Mouse (Mus musculus) embryonic facial prominence, embryonic 13.5 days (tissue): ENCODE data around the gene Ociad2. TPM values are rescaled to one million over a fixed set of nuclear protein-coding genes. Genes with fewer than 3 reads are reported as not detected.

ENCODE experiments used
- ATAC-seq: fragments of 200-750 bp; cut with Nextera tagmentation; 2 replicates; pipeline ENCODE4 v1.8.0; 2017; ENCODE audit warnings: low read depth; ENCODE audit not compliant: insufficient number of reproducible peaks, insufficient read depth, low FRiP score, low TSS enrichment
- H3K27ac ChIP-seq: fragments of 300-500 bp; sonication (generic); 2 replicates; pipeline ENCODE4 v1.5.1; 2015; ENCODE audit warnings: moderate library complexity, mild to moderate bottlenecking, inconsistent platforms
- H3K27me3 ChIP-seq: fragments of 300-500 bp; sonication (generic); 2 replicates; pipeline ENCODE4 v1.6.1; 2015; ENCODE audit warnings: mild to moderate bottlenecking, inconsistent platforms
- H3K36me3 ChIP-seq: fragments of 300-500 bp; sonication (generic); 2 replicates; pipeline ENCODE4 v1.6.1; 2015; ENCODE audit warnings: mild to moderate bottlenecking, inconsistent platforms
- H3K4me1 ChIP-seq: fragments of 300-500 bp; sonication (generic); 2 replicates; pipeline ENCODE4 v1.6.1; 2015; ENCODE audit warnings: inconsistent platforms
- H3K4me2 ChIP-seq: fragments of 300-500 bp; sonication (generic); 2 replicates; pipeline ENCODE4 v1.6.1; 2015; ENCODE audit warnings: moderate library complexity, mild to moderate bottlenecking, inconsistent platforms
- H3K4me3 ChIP-seq: fragments of 300-500 bp; sonication (generic); 2 replicates; pipeline ENCODE4 v1.5.1; 2015; ENCODE audit warnings: mild to moderate bottlenecking, inconsistent platforms
- H3K9ac ChIP-seq: fragments of 300-500 bp; sonication (generic); 2 replicates; pipeline ENCODE4 v1.6.1; 2015; ENCODE audit warnings: mild to moderate bottlenecking, inconsistent platforms
- H3K9me3 ChIP-seq: fragments of 300-500 bp; sonication (generic); 2 replicates; pipeline ENCODE4 v1.6.1; 2016; ENCODE audit warnings: inconsistent platforms
- WGBS: fragments of 180-500 bp; shearing (Covaris S2); methylation state at CpG from one replicate; pipeline ENCODE4 v1.1.7; 2015; ENCODE audit warnings: mixed read lengths; 5-methylcytosine and 5-hydroxymethylcytosine counted together
- polyA plus RNA-seq: library from polyadenylated mRNA; unstranded; fragments of >200 nt; fragmentation: Nextera tagmentation; extraction: Ambion mirVana; gene quantifications from 2 replicates; pipeline ENCODE4 v1.2.1, GENCODE M21; 2015

The Ociad2 gene
- polyA plus RNA-seq, 1 experiment from 2014 or later: 12.9 TPM

GRCm38 (mm10) chr5:73368845-73369447, 28.1 kb upstream of the Ociad2 start:
- ATAC-seq: no peak
- Histone ChIP-seq H3K4me3 (no peak overlapping the region), H3K36me3 (no peaks in the 10 kb centered on the region), H3K9ac (no peak overlapping the region), H3K4me1 (peaks cover 9% of the 10 kb centered on the region; the same call in 1 of the 2 replicates), H3K27me3 (no peaks in the 10 kb centered on the region), H3K27ac (no peak overlapping the region), H3K4me2 (no peak overlapping the region), H3K9me3 (no peaks in the 10 kb centered on the region)
- WGBS: 69% methylated on average over 10 of the region's 10 CpGs

GRCm38 (mm10) chr5:73367906-73368305, 27.1 kb upstream of the Ociad2 start:
- H3K27ac ChIP-seq: no peak overlapping the region
- H3K4me1 ChIP-seq: peaks cover 2% of the 10 kb centered on the region; the same call in 1 of the 2 replicates
- H3K27me3 ChIP-seq: no peaks in the 10 kb centered on the region
- no peak for ATAC-seq
- H3K4me2 ChIP-seq: no peak overlapping the region
- no peaks in the 10 kb centered on the region for H3K9me3 ChIP-seq
- H3K36me3 ChIP-seq: no peaks in the 10 kb centered on the region
- WGBS: 81% methylated on average over 4 of the region's 4 CpGs
- H3K9ac ChIP-seq: no peak overlapping the region
- no peak overlapping the region for H3K4me3 ChIP-seq

GRCm38 (mm10) chr5:73364107-73364864, 23.5 kb upstream of the Ociad2 start:
- H3K27ac ChIP-seq: no peak overlapping the region
- no peak for ATAC-seq

GRCm38 (mm10) chr5:73362791-73363190, 22.0 kb upstream of the Ociad2 start:
- Histone ChIP-seq H3K36me3 (no peaks in the 10 kb centered on the region), H3K9ac (no peak overlapping the region), H3K27ac (no peak overlapping the region), H3K4me1 (peaks cover 6% of the 10 kb centered on the region), H3K4me2 (no peak overlapping the region), H3K9me3 (no peaks in the 10 kb centered on the region), H3K27me3 (no peaks in the 10 kb centered on the region), H3K4me3 (no peak overlapping the region)
- ATAC-seq: no peak
- 83% methylated on average over 5 of the region's 5 CpGs for WGBS

More at GRCm38 (mm10) chr5:73364107-73364864, 23.5 kb upstream of the Ociad2 start:
- H3K36me3 ChIP-seq: no peaks in the 10 kb centered on the region
- H3K4me1 ChIP-seq: peaks cover 6% of the 10 kb centered on the region
- no peaks in the 10 kb centered on the region for H3K27me3 ChIP-seq
- H3K9me3 ChIP-seq: no peaks in the 10 kb centered on the region
- H3K4me2 ChIP-seq: no peak overlapping the region
- H3K9ac ChIP-seq: no peak overlapping the region
- H3K4me3 ChIP-seq: no peak overlapping the region
- 92% methylated on average over 2 of the region's 2 CpGs for WGBS

GRCm38 (mm10) chr5:73362338-73362737, 21.5 kb upstream of the Ociad2 start:
- no peak overlapping the region for H3K27ac ChIP-seq
- H3K9ac ChIP-seq: no peak overlapping the region
- 83% methylated on average over 7 of the region's 7 CpGs for WGBS
- no peak overlapping the region for H3K4me3 ChIP-seq
- no peak overlapping the region for H3K4me2 ChIP-seq
- H3K9me3 ChIP-seq: no peaks in the 10 kb centered on the region
- ATAC-seq: no peak
- no peaks in the 10 kb centered on the region for H3K27me3 ChIP-seq
- no peaks in the 10 kb centered on the region for H3K36me3 ChIP-seq
- H3K4me1 ChIP-seq: peaks cover 6% of the 10 kb centered on the region

GRCm38 (mm10) chr5:73360240-73360639, 19.4 kb upstream of the Ociad2 start:
- no peaks in the 10 kb centered on the region for H3K36me3 ChIP-seq
- H3K4me2 ChIP-seq: peak overlapping the region; percentile 45
- H3K4me1 ChIP-seq: peaks cover 6% of the 10 kb centered on the region
- H3K9ac ChIP-seq: no peak overlapping the region
- no peak for ATAC-seq
- H3K9me3 ChIP-seq: no peaks in the 10 kb centered on the region
- 20% methylated on average over 12 of the region's 12 CpGs for WGBS
- H3K27ac ChIP-seq: no peak overlapping the region
- H3K4me3 ChIP-seq: 0 out of 2 replicates have a peak overlapping the region, but pooled peaks have one; percentile 13
- H3K27me3 ChIP-seq: no peaks in the 10 kb centered on the region

GRCm38 (mm10) chr5:73359752-73360141, 18.9 kb upstream of the Ociad2 start:
- Histone ChIP-seq H3K36me3 (no peaks in the 10 kb centered on the region), H3K27me3 (no peaks in the 10 kb centered on the region), H3K27ac (no peak overlapping the region), H3K4me1 (peaks cover 7% of the 10 kb centered on the region), H3K4me2 (peak overlapping the region; percentile 45), H3K9me3 (no peaks in the 10 kb centered on the region), H3K9ac (no peak overlapping the region), H3K4me3 (no peak overlapping the region)
- ATAC-seq: no peak
- 30% methylated on average over 12 of the region's 12 CpGs for WGBS

- 73% methylated on average over 6 of the region's 6 CpGs for WGBS
- Histone ChIP-seq H3K9me3 (no peaks in the 10 kb centered on the region), H3K27ac (no peak overlapping the region), H3K4me1 (peaks cover 10% of the 10 kb centered on the region), H3K27me3 (no peaks in the 10 kb centered on the region), H3K36me3 (no peaks in the 10 kb centered on the region), H3K4me2 (peak overlapping the region; percentile 45; the same call in 1 of the 2 replicates), H3K4me3 (no peak overlapping the region), H3K9ac (no peak overlapping the region)
- no peak for ATAC-seq
Measured at GRCm38 (mm10) chr5:73359134-73359751, 18.4 kb upstream of the Ociad2 start.

GRCm38 (mm10) chr5:73355393-73355792, 14.6 kb upstream of the Ociad2 start:
- H3K36me3 ChIP-seq: no peaks in the 10 kb centered on the region
- 63% methylated on average over 5 of the region's 5 CpGs for WGBS
- no peak overlapping the region for H3K4me3 ChIP-seq
- peaks cover 10% of the 10 kb centered on the region for H3K4me1 ChIP-seq
- no peak overlapping the region for H3K27ac ChIP-seq
- no peak overlapping the region for H3K9ac ChIP-seq
- ATAC-seq: no peak
- H3K9me3 ChIP-seq: no peaks in the 10 kb centered on the region
- H3K4me2 ChIP-seq: no peak overlapping the region
- H3K27me3 ChIP-seq: no peaks in the 10 kb centered on the region

GRCm38 (mm10) chr5:73353978-73354377, 13.2 kb upstream of the Ociad2 start:
- H3K9ac ChIP-seq: no peak overlapping the region
- no peak for ATAC-seq
- H3K4me3 ChIP-seq: no peak overlapping the region
- 76% methylated on average over 3 of the region's 3 CpGs for WGBS
- H3K9me3 ChIP-seq: no peaks in the 10 kb centered on the region
- no peaks in the 10 kb centered on the region for H3K27me3 ChIP-seq
- H3K27ac ChIP-seq: no peak overlapping the region
- no peaks in the 10 kb centered on the region for H3K36me3 ChIP-seq
- H3K4me2 ChIP-seq: no peak overlapping the region
- 0 out of 2 replicates have a peak, but pooled peaks cover 4% of the 10 kb centered on the region for H3K4me1 ChIP-seq

GRCm38 (mm10) chr5:73353519-73353918, 12.7 kb upstream of the Ociad2 start:
- Histone ChIP-seq H3K4me2 (no peak overlapping the region), H3K4me1 (0 out of 2 replicates have a peak, but pooled peaks cover 4% of the 10 kb centered on the region), H3K27ac (no peak overlapping the region), H3K36me3 (no peaks in the 10 kb centered on the region), H3K9ac (no peak overlapping the region), H3K27me3 (no peaks in the 10 kb centered on the region), H3K4me3 (no peak overlapping the region), H3K9me3 (no peaks in the 10 kb centered on the region)
- WGBS: 63% methylated on average over 7 of the region's 7 CpGs
- no peak for ATAC-seq
